Mouse (Mus musculus) left cerebral cortex, adult 2 months (tissue): ENCODE measurements around the gene Cdh22. TPM values are rescaled to one million over a fixed set of nuclear protein-coding genes. Genes with fewer than 3 reads are reported as not detected.
A peak's percentile ranks its signal among the peaks of the same experiment; 100 is the strongest.

Experiments
- DNase-seq, 2 experiments: peaks; one replicate each; pipeline ENCODE4 v3.0.0; 2021 to 2022; ENCODE audit warnings: low spot score in 2 of 2, mixed read lengths in 1 of 2; ENCODE audit errors: extremely low spot score in 1 of 2
- H3K27ac ChIP-seq: fragments of 200-600 bp; 2 replicates; pipeline ENCODE4 v1.8.1; 2022
- H3K4me3 ChIP-seq: fragments of 200-600 bp; 2 replicates; pipeline ENCODE4 v1.8.1; 2022
- CTCF ChIP-seq: fragments of 200-600 bp; IDR thresholded peaks from 2 replicates; pipeline ENCODE4 v1.8.1; 2022; ENCODE audit warnings: antibody characterized with exemption, mild to moderate bottlenecking, moderate library complexity
- intact Hi-C: fragments of 180-260 bp; cut with DNase I; formaldehyde crosslinking; loops from one replicate; pipeline ENCODE4 v1.15.1; 2025
- total RNA-seq, 2 experiments: library from RNA; stranded (reverse); gene quantifications; 2 replicates each; pipeline ENCODE4 v1.2.3; 2021

Cdh22 gene
- total RNA-seq, 2 experiments from 2014 or later, result 58.7 to 60.6 TPM

- H3K4me3 ChIP-seq, result no peak overlapping the region
- intact Hi-C loops, result no loop called here
- no peak for TF ChIP-seq CTCF
- no peak for DNase-seq
- no peak overlapping the region for H3K27ac ChIP-seq
These were observed 11.7 kb upstream of the Cdh22 start for GRCm38 (mm10) chr2:165246349-165246748.

GRCm38 (mm10) chr2:165243122-165243720 lies 8.6 kb upstream of the Cdh22 start:
- intact Hi-C loops, result no loop called here
- H3K27ac ChIP-seq, result no peak overlapping the region
- H3K4me3 ChIP-seq, result no peak overlapping the region
- no peak for TF ChIP-seq CTCF
- DNase-seq, result no peak

GRCm38 (mm10) chr2:165242575-165242974 lies 7.9 kb upstream of the Cdh22 start:
- H3K27ac ChIP-seq, result no peak overlapping the region

DNA sequence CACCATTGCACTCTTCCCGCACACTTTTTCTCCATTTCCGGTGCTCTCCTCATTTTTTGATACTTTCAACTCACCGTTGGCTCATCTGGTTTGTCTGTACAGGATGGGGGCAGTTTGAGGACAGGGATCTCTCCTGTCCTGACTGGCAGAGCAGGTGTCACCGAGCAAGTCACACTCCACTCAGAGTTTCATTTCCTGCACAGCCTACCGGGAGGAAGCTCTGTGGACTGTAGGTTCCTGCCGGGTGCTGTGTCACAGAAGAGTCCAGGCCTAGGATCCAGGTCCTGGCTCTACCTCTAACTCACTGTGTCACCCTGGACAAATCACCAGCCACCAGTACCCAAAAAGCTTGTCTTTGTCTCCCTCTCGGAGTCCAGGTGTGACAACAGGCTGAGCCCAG lies 7.1 kb upstream of the Cdh22 start:
- TF ChIP-seq CTCF, result no peak
- DNase-seq, result no peak
- intact Hi-C loops, result no loop called here
- Histone ChIP-seq H3K27ac (no peak overlapping the region), H3K4me3 (no peak overlapping the region)

More at GRCm38 (mm10) chr2:165242575-165242974, 7.9 kb upstream of the Cdh22 start:
- no peak for DNase-seq
- TF ChIP-seq CTCF, result no peak
- intact Hi-C loops, result no loop called here
- H3K4me3 ChIP-seq, result no peak overlapping the region

DNA sequence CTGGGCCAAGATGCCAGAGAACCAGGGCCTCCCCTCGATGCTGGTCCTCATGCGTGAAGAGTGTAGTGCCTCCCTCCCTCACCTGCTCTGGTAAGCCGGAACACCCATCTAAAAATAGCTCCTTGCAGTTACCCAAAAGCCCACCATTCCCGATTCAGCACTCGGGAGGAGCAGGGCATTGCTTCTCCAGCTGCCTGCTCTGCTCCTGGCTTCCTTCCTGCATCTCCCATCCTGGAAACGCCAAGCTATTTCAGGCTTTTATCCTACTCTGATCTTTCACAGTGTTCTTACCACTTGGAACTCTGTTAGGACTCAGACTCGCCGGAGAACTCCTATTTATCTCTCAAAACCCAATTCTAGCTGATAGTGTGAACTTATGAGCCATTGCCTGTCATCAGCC lies 5.7 kb upstream of the Cdh22 start:
- DNase-seq, result no peak
- H3K27ac ChIP-seq, result peak overlapping the region; percentile 24; the same call in 1 of the 2 replicates
- TF ChIP-seq CTCF, result no peak
- intact Hi-C loops, result no loop called here
- H3K4me3 ChIP-seq, result no peak overlapping the region

DNA sequence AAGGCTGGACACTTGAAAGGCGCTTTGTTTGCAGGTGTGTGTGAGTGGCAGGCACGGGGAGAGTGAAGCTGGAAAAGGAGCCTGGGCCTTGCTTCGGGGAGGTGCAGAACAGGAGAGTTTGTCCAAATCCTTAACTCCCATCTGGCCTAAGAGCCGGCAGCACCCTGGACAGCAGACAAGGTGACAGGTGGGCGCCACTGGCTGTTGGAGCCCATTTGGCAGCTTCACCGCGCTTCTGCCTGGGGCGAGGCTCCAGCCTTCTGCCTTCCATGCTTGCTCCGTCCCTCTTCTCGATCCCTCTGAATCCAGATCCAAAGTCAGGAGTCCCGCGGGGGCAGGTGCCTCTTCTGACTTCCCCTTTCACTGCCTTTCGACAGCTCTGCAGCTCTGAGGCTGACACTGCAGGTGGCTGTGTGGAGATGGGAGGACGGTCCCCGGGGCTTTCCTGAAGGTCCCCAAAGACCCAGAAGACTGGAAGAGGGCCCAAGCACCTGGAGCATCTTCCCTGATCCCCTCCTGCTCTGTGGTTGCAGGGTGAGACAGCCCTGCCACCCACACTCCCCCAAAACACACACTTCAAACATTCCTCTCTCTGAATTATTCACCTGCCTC lies 5.0 kb upstream of the Cdh22 start:
- Histone ChIP-seq H3K4me3 (no peak overlapping the region), H3K27ac (no peak overlapping the region)
- TF ChIP-seq CTCF, result no peak
- intact Hi-C loops, result no loop called here
- DNase-seq, result no peak

DNA sequence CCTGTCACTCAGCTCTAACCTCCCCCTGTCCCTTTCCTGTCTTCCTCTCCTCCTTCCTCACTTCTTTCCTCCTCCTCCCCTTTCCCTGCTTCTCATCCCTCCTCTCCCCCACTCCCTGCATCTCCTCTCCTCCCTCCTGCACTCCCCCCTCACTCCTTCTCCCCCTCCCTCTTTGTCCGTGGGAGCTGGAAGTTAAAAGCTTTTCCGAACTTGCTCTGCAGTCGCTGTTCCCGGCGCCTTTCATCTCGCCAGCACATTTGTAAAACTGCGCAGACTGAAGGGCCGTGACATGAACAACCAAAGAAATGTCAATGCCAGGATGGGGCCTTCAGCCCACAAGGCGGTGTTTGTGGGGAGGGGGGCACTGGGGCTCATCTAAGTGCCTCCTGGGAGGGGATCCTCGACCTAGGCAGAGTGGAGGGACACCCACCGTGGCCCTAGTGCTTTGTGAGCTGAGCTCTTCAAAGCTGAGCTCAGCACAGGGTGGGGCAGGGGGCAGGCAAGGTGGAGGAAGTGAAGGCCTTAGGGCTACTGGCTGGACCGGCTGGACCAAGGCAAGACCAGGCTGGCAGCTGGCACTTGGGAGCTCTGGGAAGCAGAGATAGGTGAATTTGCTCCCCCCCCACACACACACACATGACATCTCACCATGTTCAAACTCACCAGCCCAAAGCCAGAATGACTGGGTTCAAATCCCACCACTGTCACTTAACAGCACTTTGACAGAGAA lies 3.9 kb upstream of the Cdh22 start:
- no peak for DNase-seq
- H3K27ac ChIP-seq, result no peak overlapping the region
- TF ChIP-seq CTCF, result no peak
- intact Hi-C loops, result no loop called here
- H3K4me3 ChIP-seq, result no peak overlapping the region

DNA sequence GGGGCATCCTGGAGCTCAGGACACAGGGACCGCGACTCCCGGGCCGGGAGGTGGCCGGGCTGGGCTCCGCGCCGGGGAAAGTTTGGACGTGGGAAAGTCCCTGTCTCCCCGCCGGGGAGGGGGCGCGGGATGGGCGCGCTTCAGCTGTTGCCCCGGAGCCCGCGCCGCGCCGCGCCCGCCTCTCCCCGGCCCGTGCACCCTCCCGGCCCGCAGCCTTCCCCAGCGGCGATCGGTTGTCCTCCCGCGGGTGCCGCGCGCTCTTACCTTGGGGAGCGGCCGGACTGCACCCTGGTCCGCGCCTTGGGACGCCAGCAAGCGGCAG lies 401 bp downstream of the Cdh22 start:
- no peak for TF ChIP-seq CTCF

GRCm38 (mm10) chr2:165233491-165234290 lies 962 bp downstream of the Cdh22 start:
- peak overlapping the region; percentile 87 for H3K27ac ChIP-seq
- TF ChIP-seq CTCF, result peak; percentile 80

More for the DNA sequence above, 401 bp downstream of the Cdh22 start:
- intact Hi-C loops, result loop anchor here (2.0 to 5.0 kb wide), 2 partner anchors 67 to 157 kb away; no protein-coding TSS in a partner anchor
- H3K4me3 ChIP-seq, result peak overlapping the region; percentile 68
- H3K27ac ChIP-seq, result peak overlapping the region; percentile 87
- DNase-seq, result no peak

DNA sequence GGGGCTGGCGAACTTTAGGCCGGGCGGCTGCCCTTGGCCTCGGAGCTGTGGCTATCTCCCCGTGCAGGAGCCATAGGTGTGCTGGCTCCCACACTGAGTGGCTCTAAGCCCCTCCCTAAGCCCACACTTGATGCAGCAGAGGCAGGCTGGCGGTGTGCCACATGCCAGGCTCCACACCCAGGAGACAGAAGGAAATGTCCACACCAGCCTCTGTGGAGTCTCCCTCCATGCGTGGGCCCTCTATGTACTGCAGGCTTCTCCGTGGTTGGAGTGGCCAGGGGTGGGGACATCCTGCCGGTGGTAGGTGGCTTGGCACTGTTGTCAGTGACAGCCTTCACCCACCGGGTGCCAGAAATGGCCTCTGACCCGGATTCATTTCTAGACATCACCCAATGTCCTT lies 5.6 kb downstream of the Cdh22 start:
- intact Hi-C loops, result no loop called here
- no peak for TF ChIP-seq CTCF
- no peak for DNase-seq
- no peak overlapping the region for H3K4me3 ChIP-seq
- no peak overlapping the region for H3K27ac ChIP-seq

More at GRCm38 (mm10) chr2:165233491-165234290, 962 bp downstream of the Cdh22 start:
- DNase-seq, result peak; percentile 57 to 78
- peak overlapping the region; percentile 68 for H3K4me3 ChIP-seq
- intact Hi-C loops, result loop anchor here (1.0 to 5.0 kb wide), 3 partner anchors 43 to 157 kb away; no protein-coding TSS in a partner anchor

GRCm38 (mm10) chr2:165223837-165224236 lies 10.8 kb downstream of the Cdh22 start:
- DNase-seq, result no peak
- TF ChIP-seq CTCF, result no peak
- Histone ChIP-seq H3K27ac (no peak overlapping the region), H3K4me3 (no peak overlapping the region)
- intact Hi-C loops, result no loop called here

GRCm38 (mm10) chr2:165221952-165222351 lies 12.7 kb downstream of the Cdh22 start:
- no peak for TF ChIP-seq CTCF
- no peak for DNase-seq
- H3K27ac ChIP-seq, result no peak overlapping the region
- intact Hi-C loops, result no loop called here
- H3K4me3 ChIP-seq, result no peak overlapping the region
